Mouse (Mus musculus): ENCODE measurements around the gene Olfr380. TPM values are rescaled to one million over a fixed set of nuclear protein-coding genes. Genes with fewer than 3 reads are reported as not detected.

Olfr380 gene
- polyA plus RNA-seq (2014; fragmentation: Nextera tagmentation; extraction: Ambion mirVana) = not detected in 2 replicates

DNA sequence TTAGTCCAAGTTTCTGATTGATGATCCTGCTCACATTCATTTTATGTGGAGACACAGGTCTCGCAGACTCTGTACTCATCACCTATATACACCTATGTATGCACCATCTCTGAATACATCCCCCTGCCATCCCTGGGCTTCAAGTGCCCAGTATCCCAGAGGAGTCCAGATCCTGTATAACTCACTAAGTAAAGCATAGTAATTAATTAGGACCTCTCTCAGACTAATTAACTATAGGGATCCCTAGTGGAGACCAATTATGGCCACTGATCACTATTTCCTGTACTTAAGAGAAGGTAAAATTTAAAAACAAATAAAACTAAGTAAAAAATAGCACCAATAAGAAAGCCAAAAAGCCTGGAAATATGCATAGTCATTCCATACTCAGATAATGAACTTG is at the start of gene Olfr380:
Gene Olfr380, minus strand, starts transcription at position 101 of the 400 bp plus-strand sequence.
- no peak within 1 kb of the TSS for H3K27ac ChIP-seq (ENCODE audit: low read depth, low read length)
- 89% methylated on average over 1 of the region's 1 CpGs for WGBS (ENCODE audit: insufficient replicate concordance)
- H3K4me1 ChIP-seq (ENCODE audit: control insufficient read depth, insufficient read depth, low read length) = no peaks in the 10 kb centered on the region
- H3K4me3 ChIP-seq (ENCODE audit: low read depth, low read length) = no peak within 1 kb of the TSS
- H3K9me3 ChIP-seq (replicated peaks; ENCODE audit: control insufficient read depth, low read length) = no peaks in the 10 kb centered on the region; the same call in 1 of the 2 replicates
- H3K9ac ChIP-seq (ENCODE audit: low read depth, low read length) = no peak within 1 kb of the TSS
- no peaks in the 10 kb centered on the region for H3K36me3 ChIP-seq (ENCODE audit: control insufficient read depth, insufficient read depth, low read length)
- ATAC-seq (replicated peaks; ENCODE audit: insufficient number of reproducible peaks, low FRiP score, low TSS enrichment) = no peak
- H3K4me2 ChIP-seq = no peak within 1 kb of the TSS
- no peaks in the 10 kb centered on the region for H3K27me3 ChIP-seq (ENCODE audit: control insufficient read depth, insufficient read depth, low read length)

- H3K4me2 ChIP-seq = no peak within 1 kb of the TSS
- no peak within 1 kb of the TSS for H3K4me3 ChIP-seq (ENCODE audit: low read depth, low read length)
- H3K9me3 ChIP-seq (replicated peaks; ENCODE audit: control insufficient read depth, low read length) = peaks cover 3% of the 10 kb centered on the region
- no peak within 1 kb of the TSS for H3K9ac ChIP-seq (ENCODE audit: low read depth, low read length)
- no peaks in the 10 kb centered on the region for H3K4me1 ChIP-seq (ENCODE audit: control insufficient read depth, insufficient read depth, low read length)
- no peak for ATAC-seq (replicated peaks; ENCODE audit: insufficient number of reproducible peaks, low FRiP score, low TSS enrichment)
- no peaks in the 10 kb centered on the region for H3K36me3 ChIP-seq (ENCODE audit: control insufficient read depth, insufficient read depth, low read length)
- no peaks in the 10 kb centered on the region for H3K27me3 ChIP-seq (ENCODE audit: control insufficient read depth, insufficient read depth, low read length)
- H3K27ac ChIP-seq (ENCODE audit: low read depth, low read length) = no peak within 1 kb of the TSS
Measured at GRCm38 (mm10) chr11:73491503-73491902, 34.2 kb upstream of the Olfr380 start, which contains the start of gene Olfr381. Olfr381 (minus strand) TSS chr11:73491603.

GRCm38 (mm10) chr11:73428377-73428776 is 28.9 kb downstream of the Olfr380 start, which contains the start of gene Olfr378:
Olfr378 (minus strand) TSS chr11:73428477.
- WGBS (ENCODE audit: insufficient replicate concordance) = 83% methylated on average over 1 of the region's 1 CpGs
- H3K9me3 ChIP-seq (replicated peaks; ENCODE audit: control insufficient read depth, low read length) = no peaks in the 10 kb centered on the region
- no peak for ATAC-seq (replicated peaks; ENCODE audit: insufficient number of reproducible peaks, low FRiP score, low TSS enrichment)
- H3K36me3 ChIP-seq (ENCODE audit: control insufficient read depth, insufficient read depth, low read length) = no peaks in the 10 kb centered on the region
- H3K9ac ChIP-seq (ENCODE audit: low read depth, low read length) = no peak within 1 kb of the TSS
- no peak within 1 kb of the TSS for H3K27ac ChIP-seq (ENCODE audit: low read depth, low read length)
- no peaks in the 10 kb centered on the region for H3K4me1 ChIP-seq (ENCODE audit: control insufficient read depth, insufficient read depth, low read length)
- no peak within 1 kb of the TSS for H3K4me3 ChIP-seq (ENCODE audit: low read depth, low read length)
- no peak within 1 kb of the TSS for H3K4me2 ChIP-seq
- no peaks in the 10 kb centered on the region for H3K27me3 ChIP-seq (ENCODE audit: control insufficient read depth, insufficient read depth, low read length)

Other genes with a start within 250 kb of the Olfr380 start
- gene Trpv1, start 223.2 kb downstream of the Olfr380 start, polyA plus RNA-seq (2014; fragmentation: Nextera tagmentation; extraction: Ambion mirVana) = 0.16 TPM in 1 of 2 replicates, not detected in the other
- 0.03 TPM in 2 replicates for gene Trpv3, start 190.1 kb downstream of the Olfr380 start, polyA plus RNA-seq (2014; fragmentation: Nextera tagmentation; extraction: Ambion mirVana)
- 0.19 TPM in 1 of 2 replicates, not detected in the other for gene Aspa, start 127.9 kb downstream of the Olfr380 start, polyA plus RNA-seq (2014; fragmentation: Nextera tagmentation; extraction: Ambion mirVana)
- not detected in 2 replicates for gene Gm49340, start 127.8 kb downstream of the Olfr380 start, polyA plus RNA-seq (2014; fragmentation: Nextera tagmentation; extraction: Ambion mirVana)
- not detected in 2 replicates for gene Spata22, start 127.8 kb downstream of the Olfr380 start, polyA plus RNA-seq (2014; fragmentation: Nextera tagmentation; extraction: Ambion mirVana)
- not detected in 2 replicates for gene Olfr20, start 106.7 kb downstream of the Olfr380 start, polyA plus RNA-seq (2014; fragmentation: Nextera tagmentation; extraction: Ambion mirVana)
- gene Olfr376, start 86.3 kb downstream of the Olfr380 start, polyA plus RNA-seq (2014; fragmentation: Nextera tagmentation; extraction: Ambion mirVana) = not detected in 2 replicates
- gene Olfr1, start 57.9 kb downstream of the Olfr380 start, polyA plus RNA-seq (2014; fragmentation: Nextera tagmentation; extraction: Ambion mirVana) = not detected in 2 replicates
- not detected in 2 replicates for gene Olfr378, start 29.0 kb downstream of the Olfr380 start, polyA plus RNA-seq (2014; fragmentation: Nextera tagmentation; extraction: Ambion mirVana)
- not detected in 2 replicates for gene Olfr381, start 34.1 kb upstream of the Olfr380 start, polyA plus RNA-seq (2014; fragmentation: Nextera tagmentation; extraction: Ambion mirVana)
- not detected in 2 replicates for gene Olfr382, start 59.7 kb upstream of the Olfr380 start, polyA plus RNA-seq (2014; fragmentation: Nextera tagmentation; extraction: Ambion mirVana)
- gene Olfr385, start 135.5 kb upstream of the Olfr380 start, polyA plus RNA-seq (2014; fragmentation: Nextera tagmentation; extraction: Ambion mirVana) = not detected in 2 replicates
- not detected in 2 replicates for gene Olfr384, start 141.1 kb upstream of the Olfr380 start, polyA plus RNA-seq (2014; fragmentation: Nextera tagmentation; extraction: Ambion mirVana)
- not detected in 2 replicates for gene Zfp735, start 231.3 kb upstream of the Olfr380 start, polyA plus RNA-seq (2014; fragmentation: Nextera tagmentation; extraction: Ambion mirVana)

Data from heart, embryonic 11.5 days (tissue).